Mouse (Mus musculus) bone marrow, adult 2 months (tissue): ENCODE results near the gene Procr.

ENCODE experiments used
- CTCF ChIP-seq: fragments of 200-500 bp; IDR thresholded peaks from 2 replicates; pipeline ENCODE4 v1.5.1; 2011; ENCODE audit warnings: low read length, control low read depth; ENCODE audit not compliant: control insufficient read depth, insufficient read depth
- POLR2A ChIP-seq: fragments of 200-500 bp; IDR thresholded peaks from 2 replicates; pipeline ENCODE4 v1.6.1; 2011; ENCODE audit warnings: low read depth, mild to moderate bottlenecking, control low read depth, low read length, borderline replicate concordance; ENCODE audit not compliant: control insufficient read depth

DNA sequence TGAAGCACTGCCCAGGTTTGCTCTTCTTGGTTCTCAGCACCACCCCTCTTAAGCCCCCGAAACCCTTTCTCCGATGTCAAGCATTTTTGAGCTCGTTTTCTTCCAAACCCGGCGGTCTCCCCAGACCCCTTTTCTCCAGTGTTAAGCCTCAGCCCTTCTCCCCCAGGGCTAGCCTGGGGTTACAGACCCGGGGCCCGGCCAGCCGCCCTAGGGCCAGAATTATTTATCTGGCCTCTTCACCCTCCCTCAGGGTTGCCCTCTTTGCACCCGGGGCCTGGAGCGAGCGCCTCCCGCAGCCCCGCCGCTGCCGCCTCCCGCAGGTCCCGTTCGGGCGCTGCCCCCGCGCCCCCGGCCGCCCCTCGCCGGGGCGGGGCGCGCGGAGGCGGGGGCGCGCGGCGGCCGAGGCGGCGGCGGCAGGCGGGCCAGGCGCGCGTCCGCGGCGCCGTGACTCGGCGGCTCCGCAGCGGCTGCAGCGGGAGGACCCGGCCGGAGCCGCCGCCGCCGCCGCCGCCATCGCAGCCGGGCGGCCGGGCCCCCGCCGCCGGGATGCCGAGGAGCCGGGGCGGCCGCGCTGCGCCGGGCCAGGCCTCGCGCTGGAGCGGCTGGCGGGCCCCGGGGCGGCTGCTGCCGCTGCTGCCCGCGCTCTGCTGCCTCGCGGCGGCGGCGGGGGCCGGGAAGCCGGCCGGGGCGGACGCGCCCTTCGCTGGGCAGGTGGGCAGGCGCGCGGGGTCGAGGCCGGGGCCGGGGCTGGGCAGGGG, 24.2 kb downstream of the Procr start, which contains the start of gene Mmp24:
- TF ChIP-seq POLR2A: no peak
- TF ChIP-seq CTCF: no peak
